Mouse (Mus musculus) left cerebral cortex, adult 9 months (tissue): ENCODE measurements around the gene Apol7a.

Source experiments
- DNase-seq, 2 experiments: peaks; one replicate each; pipeline ENCODE4 v3.0.0; 2022; ENCODE audit warnings: low spot score in 2 of 2

Gene Apol7a

GRCm38 (mm10) chr15:77348146-77348545 is 50.8 kb downstream of the Apol7a start:
- no peak for DNase-seq

- no peak for DNase-seq
Measured at GRCm38 (mm10) chr15:77344127-77345125, 54.5 kb downstream of the Apol7a start.

- DNase-seq = peak in 1 of 2 experiments; percentile 65
Measured at GRCm38 (mm10) chr15:77343527-77344091, 55.3 kb downstream of the Apol7a start.

- no peak for DNase-seq
Measured at GRCm38 (mm10) chr15:77342962-77343526, 55.9 kb downstream of the Apol7a start.

- no peak for DNase-seq
Measured at GRCm38 (mm10) chr15:77342005-77342404, 56.9 kb downstream of the Apol7a start.

GRCm38 (mm10) chr15:77340581-77340980 is 58.3 kb downstream of the Apol7a start:
- no peak for DNase-seq

GRCm38 (mm10) chr15:77338924-77339429 is 59.9 kb downstream of the Apol7a start:
- DNase-seq = no peak

GRCm38 (mm10) chr15:77338451-77338850 is 60.5 kb downstream of the Apol7a start:
- no peak for DNase-seq
